Mouse (Mus musculus) erythroblast, embryonic 14.5 days (primary cell): ENCODE results near the gene Prss33. TPM values are rescaled to one million over a fixed set of nuclear protein-coding genes. Genes with fewer than 3 reads are reported as not detected.
A peak's percentile ranks its signal among the peaks of the same experiment; 100 is the strongest.

Experiments used
- H3K27me3 ChIP-seq: 2 replicates; pipeline ENCODE4 v1.6.1; 2012; ENCODE audit warnings: inconsistent platforms; ENCODE audit not compliant: control insufficient read depth
- H3K36me3 ChIP-seq: 2 replicates; pipeline ENCODE4 v1.6.1; 2012; ENCODE audit warnings: mild to moderate bottlenecking, inconsistent platforms; ENCODE audit not compliant: control insufficient read depth
- H3K4me1 ChIP-seq: 2 replicates; pipeline ENCODE4 v1.6.1; 2012; ENCODE audit warnings: inconsistent platforms; ENCODE audit not compliant: control insufficient read depth
- H3K4me3 ChIP-seq: replicated peaks from 2 replicates; pipeline ENCODE3; 2012; ENCODE audit warnings: moderate library complexity, mild to moderate bottlenecking, inconsistent platforms
- H3K9me3 ChIP-seq: 2 replicates; pipeline ENCODE4 v1.6.1; 2012; ENCODE audit warnings: low read length, inconsistent platforms, mixed read lengths; ENCODE audit not compliant: control insufficient read depth
- GATA1 ChIP-seq: IDR thresholded peaks from 2 replicates; pipeline ENCODE4 v1.6.1; 2012; ENCODE audit warnings: low read length, inconsistent platforms, mixed read lengths
- TAL1 ChIP-seq: IDR thresholded peaks from 3 replicates; pipeline ENCODE4 v1.6.1; 2012; ENCODE audit warnings: low read length, inconsistent platforms, mixed read lengths
- polyA plus RNA-seq: library from polyadenylated mRNA; stranded (reverse); fragments of >175 nt; gene quantifications from 2 replicates; pipeline ENCODE4 v1.2.3, GENCODE M21; 2012

Prss33 gene
- polyA plus RNA-seq, 1 experiment = not detected

DNA sequence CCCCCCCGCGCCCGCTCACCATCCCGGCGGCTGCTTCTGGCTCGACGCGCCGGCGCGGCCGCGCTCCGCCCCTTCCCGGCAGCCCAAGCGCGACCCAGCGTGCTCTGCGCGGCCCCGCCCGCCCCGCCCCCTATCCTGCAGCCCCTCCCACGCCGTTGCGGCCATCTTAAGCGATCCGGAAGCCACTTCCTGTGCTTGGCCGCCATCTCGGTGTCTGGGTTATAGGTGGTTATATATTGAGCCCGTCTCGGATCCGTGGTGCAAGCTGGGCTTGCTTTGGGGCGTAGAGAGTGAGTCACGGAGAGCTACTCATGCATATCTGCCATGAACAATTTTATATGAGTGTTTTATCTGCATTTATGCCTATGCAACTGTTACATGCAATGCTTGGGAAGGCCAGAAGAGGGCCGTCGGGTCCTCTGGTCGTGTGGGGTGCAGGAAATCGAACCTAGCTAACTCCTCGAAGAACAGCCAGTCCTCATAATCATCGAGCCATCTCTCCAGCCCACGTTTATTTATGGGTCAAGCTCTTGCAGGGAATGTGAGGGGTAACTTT is 6.7 kb downstream of the Prss33 start, which contains the start of gene Elob:
Elob (minus strand) TSS at position 73 of the 556 bp plus-strand sequence.
- TF ChIP-seq TAL1 (no peak), GATA1 (no peak)
- Histone ChIP-seq H3K27me3 (peaks cover 35% of the 10 kb centered on the region), H3K4me3 (peak within 1 kb of the TSS; percentile 86), H3K4me1 (peaks cover 22% of the 10 kb centered on the region), H3K36me3 (peaks cover 35% of the 10 kb centered on the region), H3K9me3 (peaks cover 10% of the 10 kb centered on the region)

- Histone ChIP-seq H3K27me3 (peaks cover 28% of the 10 kb centered on the region), H3K4me3 (peak overlapping the region; percentile 86), H3K9me3 (peaks cover 10% of the 10 kb centered on the region), H3K4me1 (peaks cover 23% of the 10 kb centered on the region), H3K36me3 (peaks cover 42% of the 10 kb centered on the region)
- TF ChIP-seq TAL1 = no peak
- TF ChIP-seq GATA1 = no peak
These were observed 7.4 kb downstream of the Prss33 start for GRCm38 (mm10) chr17:23828271-23829001.

DNA sequence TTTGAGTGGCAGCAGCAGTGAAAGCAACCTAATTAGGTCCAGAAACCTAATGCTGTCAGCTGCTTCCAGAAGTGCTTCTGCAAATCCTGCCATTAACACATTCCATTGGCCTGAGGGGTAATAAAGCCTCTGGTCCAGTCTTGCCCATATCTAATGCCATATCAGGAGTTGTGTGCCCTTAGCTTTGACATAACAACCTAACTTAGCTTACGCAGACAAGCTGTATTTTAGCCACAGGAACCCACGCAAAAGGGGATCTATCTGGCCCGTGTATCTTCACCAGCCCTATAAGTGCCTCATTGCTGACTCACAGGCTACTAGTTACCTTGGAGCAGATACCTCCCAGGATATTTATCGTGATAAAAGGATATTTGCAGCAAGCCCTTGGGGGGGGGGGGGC is 10.3 kb downstream of the Prss33 start:
- peaks cover 17% of the 10 kb centered on the region for H3K9me3 ChIP-seq
- H3K27me3 ChIP-seq = peaks cover 5% of the 10 kb centered on the region
- H3K36me3 ChIP-seq = peaks cover 70% of the 10 kb centered on the region
- peaks cover 24% of the 10 kb centered on the region for H3K4me1 ChIP-seq
- H3K4me3 ChIP-seq = no peak overlapping the region
- no peak for TF ChIP-seq GATA1
- TF ChIP-seq TAL1 = no peak

GRCm38 (mm10) chr17:23823614-23824013 is 12.2 kb downstream of the Prss33 start:
- no peak for TF ChIP-seq TAL1
- TF ChIP-seq GATA1 = no peak
- Histone ChIP-seq H3K9me3 (peaks cover 27% of the 10 kb centered on the region), H3K4me1 (peaks cover 18% of the 10 kb centered on the region), H3K27me3 (peaks cover 3% of the 10 kb centered on the region; the same call in 1 of the 2 replicates), H3K36me3 (peaks cover 90% of the 10 kb centered on the region), H3K4me3 (no peak overlapping the region)

GRCm38 (mm10) chr17:23823018-23823417 is 12.8 kb downstream of the Prss33 start:
- Histone ChIP-seq H3K27me3 (peaks cover 4% of the 10 kb centered on the region; the same call in 1 of the 2 replicates), H3K4me1 (peaks cover 12% of the 10 kb centered on the region), H3K4me3 (no peak overlapping the region), H3K36me3 (peaks cover 96% of the 10 kb centered on the region), H3K9me3 (peaks cover 32% of the 10 kb centered on the region)
- TF ChIP-seq TAL1 (no peak), GATA1 (no peak)

- peaks cover 100% of the 10 kb centered on the region for H3K36me3 ChIP-seq
- TF ChIP-seq TAL1 (no peak), GATA1 (no peak)
- H3K9me3 ChIP-seq = peaks cover 42% of the 10 kb centered on the region
- H3K4me1 ChIP-seq = peaks cover 4% of the 10 kb centered on the region
- H3K4me3 ChIP-seq = no peak overlapping the region
- H3K27me3 ChIP-seq = peaks cover 4% of the 10 kb centered on the region; the same call in 1 of the 2 replicates
These were observed 13.8 kb downstream of the Prss33 start for GRCm38 (mm10) chr17:23822094-23822493.

DNA sequence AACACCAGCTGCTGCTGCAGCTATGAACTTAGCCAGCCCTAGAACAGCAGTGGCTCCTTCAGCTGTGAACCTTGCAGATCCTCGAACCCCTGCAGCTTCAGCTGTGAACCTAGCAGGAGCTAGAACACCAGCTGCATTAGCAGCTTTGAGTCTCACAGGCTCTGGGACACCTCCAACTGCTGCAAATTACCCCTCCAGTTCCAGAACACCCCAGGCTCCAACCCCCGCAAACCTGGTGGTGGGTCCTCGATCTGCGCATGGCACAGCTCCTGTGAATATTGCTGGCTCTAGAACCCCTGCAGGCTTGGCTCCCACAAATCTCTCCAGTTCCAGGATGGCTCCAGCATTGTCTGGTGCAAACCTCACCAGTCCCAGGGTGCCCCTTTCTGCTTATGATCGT is 15.1 kb downstream of the Prss33 start:
- peaks cover 2% of the 10 kb centered on the region; the same call in 1 of the 2 replicates for H3K4me1 ChIP-seq
- TF ChIP-seq TAL1 (no peak), GATA1 (no peak)
- peaks cover 55% of the 10 kb centered on the region for H3K9me3 ChIP-seq

DNA sequence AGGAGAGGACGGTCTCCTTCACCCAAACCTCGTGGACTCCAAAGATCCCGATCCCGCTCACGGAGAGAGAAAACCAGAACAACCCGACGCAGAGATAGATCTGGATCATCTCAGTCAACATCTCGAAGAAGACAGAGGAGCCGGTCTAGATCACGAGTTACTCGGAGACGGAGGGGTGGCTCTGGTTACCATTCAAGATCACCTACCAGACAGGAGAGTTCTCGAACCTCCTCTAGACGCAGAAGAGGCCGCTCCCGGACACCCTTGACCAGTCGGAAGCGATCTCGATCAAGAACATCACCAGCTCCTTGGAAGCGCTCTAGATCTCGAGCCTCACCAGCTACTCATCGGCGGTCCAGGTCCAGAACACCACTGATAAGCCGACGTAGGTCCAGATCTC is 16.6 kb downstream of the Prss33 start:
- H3K9me3 ChIP-seq = peaks cover 68% of the 10 kb centered on the region
- TF ChIP-seq TAL1 (no peak), GATA1 (no peak)

More for the DNA sequence above, 15.1 kb downstream of the Prss33 start:
- Histone ChIP-seq H3K36me3 (peaks cover 100% of the 10 kb centered on the region), H3K27me3 (peaks cover 7% of the 10 kb centered on the region; the same call in 1 of the 2 replicates), H3K4me3 (no peak overlapping the region)

DNA sequence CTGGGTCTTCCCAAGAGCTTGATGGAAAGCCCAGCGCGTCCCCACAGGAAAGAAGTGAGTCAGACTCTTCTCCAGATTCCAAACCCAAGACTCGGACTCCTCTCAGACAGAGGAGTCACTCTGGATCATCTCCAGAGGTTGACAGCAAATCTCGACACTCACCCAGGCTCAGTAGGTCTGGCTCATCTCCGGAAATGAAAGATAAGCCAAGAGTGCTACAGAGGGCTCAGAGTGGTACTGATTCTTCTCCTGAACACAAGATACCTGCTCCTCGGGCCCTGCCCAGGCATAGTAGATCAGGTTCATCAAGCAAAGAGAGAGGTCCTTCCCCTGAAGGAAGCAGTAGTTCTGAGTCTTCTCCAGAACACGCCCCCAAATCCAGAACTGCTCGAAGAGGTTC is 17.3 kb downstream of the Prss33 start:
- TF ChIP-seq TAL1 = no peak
- no peak for TF ChIP-seq GATA1
- peaks cover 72% of the 10 kb centered on the region for H3K9me3 ChIP-seq
- H3K4me3 ChIP-seq = no peak overlapping the region
- peaks cover 100% of the 10 kb centered on the region for H3K36me3 ChIP-seq
- peaks cover 2% of the 10 kb centered on the region; the same call in 1 of the 2 replicates for H3K4me1 ChIP-seq
- peaks cover 12% of the 10 kb centered on the region; the same call in 1 of the 2 replicates for H3K27me3 ChIP-seq

More for the DNA sequence above, 16.6 kb downstream of the Prss33 start:
- peaks cover 100% of the 10 kb centered on the region for H3K36me3 ChIP-seq
- peaks cover 12% of the 10 kb centered on the region; the same call in 1 of the 2 replicates for H3K27me3 ChIP-seq
- H3K4me1 ChIP-seq = peaks cover 2% of the 10 kb centered on the region; the same call in 1 of the 2 replicates
- no peak overlapping the region for H3K4me3 ChIP-seq
